Mouse (Mus musculus): ENCODE data around the gene Dhx58. TPM values are rescaled to one million over a fixed set of nuclear protein-coding genes. Genes with fewer than 3 reads are reported as not detected.

Dhx58 gene
- polyA plus RNA-seq, 1 experiment from 2014 or later, result 3.3 TPM

- Histone ChIP-seq H3K9me3 (ENCODE audit: low read depth, low read length) (no peaks in the 10 kb centered on the region), H3K4me1 (ENCODE audit: insufficient read depth) (0 out of 2 replicates have a peak, but pooled peaks cover 2% of the 10 kb centered on the region), H3K27me3 (ENCODE audit: insufficient read depth, low read length) (no peaks in the 10 kb centered on the region), H3K4me2 (peak overlapping the region; percentile 46), H3K4me3 (ENCODE audit: low read depth, low read length) (no peak overlapping the region; the same call in 1 of the 2 replicates), H3K27ac (ENCODE audit: low read depth) (no peak overlapping the region), H3K36me3 (ENCODE audit: insufficient read depth) (peaks cover 39% of the 10 kb centered on the region), H3K9ac (no peak overlapping the region)
- peak; percentile 10; the same call in 1 of the 2 replicates for ATAC-seq (ENCODE audit: insufficient read depth)
- no peak for TF ChIP-seq CTCF (IDR thresholded peaks at IDR 0.05; ENCODE audit: low read depth)
- 45% methylated on average over 7 of the region's 7 CpGs for WGBS
- DNase-seq, result no peak
These were observed 1.2 kb downstream of the Dhx58 start for GRCm38 (mm10) chr11:100702906-100703305.

GRCm38 (mm10) chr11:100702081-100702851, 1.8 kb downstream of the Dhx58 start:
- 35% methylated on average over 19 of the region's 19 CpGs for WGBS
- peak; percentile 95 for DNase-seq
- Histone ChIP-seq H3K4me1 (ENCODE audit: insufficient read depth) (0 out of 2 replicates have a peak, but pooled peaks cover 2% of the 10 kb centered on the region), H3K9ac (no peak overlapping the region), H3K27ac (ENCODE audit: low read depth) (no peak overlapping the region), H3K4me3 (ENCODE audit: low read depth, low read length) (no peak overlapping the region), H3K27me3 (ENCODE audit: insufficient read depth, low read length) (no peaks in the 10 kb centered on the region), H3K9me3 (ENCODE audit: low read depth, low read length) (no peaks in the 10 kb centered on the region), H3K36me3 (ENCODE audit: insufficient read depth) (peaks cover 34% of the 10 kb centered on the region), H3K4me2 (peak overlapping the region; percentile 46)
- peak; percentile 37 for ATAC-seq (ENCODE audit: insufficient read depth)
- TF ChIP-seq CTCF (IDR thresholded peaks at IDR 0.05; ENCODE audit: low read depth), result peak; percentile 96

- Histone ChIP-seq H3K9me3 (ENCODE audit: low read depth, low read length) (no peaks in the 10 kb centered on the region), H3K9ac (0 out of 2 replicates have a peak overlapping the region, but pooled peaks have one; percentile 3), H3K36me3 (ENCODE audit: insufficient read depth) (peaks cover 24% of the 10 kb centered on the region), H3K27ac (ENCODE audit: low read depth) (no peak overlapping the region), H3K4me1 (ENCODE audit: insufficient read depth) (0 out of 2 replicates have a peak, but pooled peaks cover 2% of the 10 kb centered on the region), H3K4me2 (peak overlapping the region; percentile 53), H3K4me3 (ENCODE audit: low read depth, low read length) (peak overlapping the region; percentile 19; the same call in 1 of the 2 replicates), H3K27me3 (ENCODE audit: insufficient read depth, low read length) (no peaks in the 10 kb centered on the region)
- WGBS, result 7% methylated on average over 14 of the region's 14 CpGs
- TF ChIP-seq CTCF (IDR thresholded peaks at IDR 0.05; ENCODE audit: low read depth), result no peak
- DNase-seq, result peak; percentile 79
- peak; percentile 65 for ATAC-seq (ENCODE audit: insufficient read depth)
These were observed 2.8 kb downstream of the Dhx58 start for GRCm38 (mm10) chr11:100701301-100701700.

GRCm38 (mm10) chr11:100700710-100701109, 3.4 kb downstream of the Dhx58 start:
- peaks cover 18% of the 10 kb centered on the region for H3K36me3 ChIP-seq (ENCODE audit: insufficient read depth)
- no peak overlapping the region for H3K27ac ChIP-seq (ENCODE audit: low read depth)
- peak overlapping the region; percentile 53; the same call in 1 of the 2 replicates for H3K4me2 ChIP-seq
- DNase-seq (no peak), ATAC-seq (ENCODE audit: insufficient read depth) (no peak)
- H3K27me3 ChIP-seq (ENCODE audit: insufficient read depth, low read length), result no peaks in the 10 kb centered on the region
- TF ChIP-seq CTCF (IDR thresholded peaks at IDR 0.05; ENCODE audit: low read depth), result no peak
- H3K9ac ChIP-seq, result no peak overlapping the region
- 0 out of 2 replicates have a peak, but pooled peaks cover 2% of the 10 kb centered on the region for H3K4me1 ChIP-seq (ENCODE audit: insufficient read depth)
- H3K9me3 ChIP-seq (ENCODE audit: low read depth, low read length), result no peaks in the 10 kb centered on the region
- H3K4me3 ChIP-seq (ENCODE audit: low read depth, low read length), result no peak overlapping the region
- 71% methylated on average over 3 of the region's 3 CpGs for WGBS

- DNase-seq (no peak), ATAC-seq (ENCODE audit: insufficient read depth) (no peak)
- no peak overlapping the region for H3K27ac ChIP-seq (ENCODE audit: low read depth)
- H3K9me3 ChIP-seq (ENCODE audit: low read depth, low read length), result no peaks in the 10 kb centered on the region
- no peaks in the 10 kb centered on the region for H3K27me3 ChIP-seq (ENCODE audit: insufficient read depth, low read length)
- H3K4me2 ChIP-seq, result no peak overlapping the region
- 0 out of 2 replicates have a peak, but pooled peaks cover 4% of the 10 kb centered on the region for H3K36me3 ChIP-seq (ENCODE audit: insufficient read depth)
- TF ChIP-seq CTCF (IDR thresholded peaks at IDR 0.05; ENCODE audit: low read depth), result no peak
- H3K4me1 ChIP-seq (ENCODE audit: insufficient read depth), result 0 out of 2 replicates have a peak, but pooled peaks cover 2% of the 10 kb centered on the region
- 72% methylated on average over 7 of the region's 7 CpGs for WGBS
- no peak overlapping the region for H3K9ac ChIP-seq
- no peak overlapping the region for H3K4me3 ChIP-seq (ENCODE audit: low read depth, low read length)
These were observed 6.2 kb downstream of the Dhx58 start for GRCm38 (mm10) chr11:100697921-100698320.

GRCm38 (mm10) chr11:100694926-100695325, 9.1 kb downstream of the Dhx58 start:
- peak; percentile 78 for DNase-seq
- Histone ChIP-seq H3K27me3 (ENCODE audit: insufficient read depth, low read length) (peaks cover 21% of the 10 kb centered on the region), H3K9me3 (ENCODE audit: low read depth, low read length) (no peaks in the 10 kb centered on the region), H3K4me3 (ENCODE audit: low read depth, low read length) (no peak overlapping the region), H3K36me3 (ENCODE audit: insufficient read depth) (0 out of 2 replicates have a peak, but pooled peaks cover 4% of the 10 kb centered on the region), H3K27ac (ENCODE audit: low read depth) (no peak overlapping the region), H3K4me2 (no peak overlapping the region), H3K4me1 (ENCODE audit: insufficient read depth) (no peaks in the 10 kb centered on the region), H3K9ac (no peak overlapping the region)
- WGBS, result 32% methylated on average over 5 of the region's 5 CpGs
- no peak for ATAC-seq (ENCODE audit: insufficient read depth)
- peak; percentile 94 for TF ChIP-seq CTCF (IDR thresholded peaks at IDR 0.05; ENCODE audit: low read depth)

- no peak overlapping the region for H3K27ac ChIP-seq (ENCODE audit: low read depth)
- no peak overlapping the region for H3K4me2 ChIP-seq
- 21% methylated on average over 5 of the region's 5 CpGs for WGBS
- DNase-seq, result no peak
- H3K9ac ChIP-seq, result no peak overlapping the region
- H3K27me3 ChIP-seq (ENCODE audit: insufficient read depth, low read length), result peaks cover 21% of the 10 kb centered on the region
- 0 out of 2 replicates have a peak, but pooled peaks cover 4% of the 10 kb centered on the region for H3K36me3 ChIP-seq (ENCODE audit: insufficient read depth)
- no peaks in the 10 kb centered on the region for H3K4me1 ChIP-seq (ENCODE audit: insufficient read depth)
- ATAC-seq (ENCODE audit: insufficient read depth), result no peak
- no peak for TF ChIP-seq CTCF (IDR thresholded peaks at IDR 0.05; ENCODE audit: low read depth)
- no peak overlapping the region for H3K4me3 ChIP-seq (ENCODE audit: low read depth, low read length)
- no peaks in the 10 kb centered on the region for H3K9me3 ChIP-seq (ENCODE audit: low read depth, low read length)
These were observed 10.9 kb downstream of the Dhx58 start for GRCm38 (mm10) chr11:100693154-100693553.
